Mouse (Mus musculus) kidney, adult 8-10 months (tissue): ENCODE data around the gene Homer1.

Source experiments
- DNase-seq, 2 experiments: peaks; one replicate each; pipeline ENCODE4 v3.0.0; 2022

Gene Homer1

GRCm38 (mm10) chr13:93340555-93341278 is 41.3 kb downstream of the Homer1 start:
- DNase-seq = peak in 1 of 2 experiments; percentile 1

- DNase-seq = peak; percentile 46 to 55
These were observed 43.2 kb downstream of the Homer1 start for GRCm38 (mm10) chr13:93342641-93343040.

- DNase-seq = no peak
These were observed 45.0 kb downstream of the Homer1 start for GRCm38 (mm10) chr13:93344395-93344794.

- DNase-seq = no peak
These were observed 46.4 kb downstream of the Homer1 start for GRCm38 (mm10) chr13:93345854-93346253.

- DNase-seq = no peak
These were observed 52.6 kb downstream of the Homer1 start for GRCm38 (mm10) chr13:93352030-93352429.

- DNase-seq = no peak
These were observed 55.2 kb downstream of the Homer1 start for GRCm38 (mm10) chr13:93354420-93355278.

GRCm38 (mm10) chr13:93355279-93355587 is 55.8 kb downstream of the Homer1 start:
- DNase-seq = no peak

- no peak for DNase-seq
These were observed 59.1 kb downstream of the Homer1 start for GRCm38 (mm10) chr13:93358522-93358921.

- no peak for DNase-seq
These were observed 68.1 kb downstream of the Homer1 start for GRCm38 (mm10) chr13:93367555-93367954.

GRCm38 (mm10) chr13:93368812-93369584 is 69.6 kb downstream of the Homer1 start:
- no peak for DNase-seq

- no peak for DNase-seq
These were observed 75.0 kb downstream of the Homer1 start for GRCm38 (mm10) chr13:93374457-93374856.

GRCm38 (mm10) chr13:93378493-93378892 is 79.1 kb downstream of the Homer1 start:
- DNase-seq = no peak

GRCm38 (mm10) chr13:93380399-93381063 is 81.1 kb downstream of the Homer1 start:
- no peak for DNase-seq

GRCm38 (mm10) chr13:93381301-93381700 is 81.9 kb downstream of the Homer1 start:
- no peak for DNase-seq

GRCm38 (mm10) chr13:93383092-93383491 is 83.7 kb downstream of the Homer1 start:
- no peak for DNase-seq

GRCm38 (mm10) chr13:93383620-93384019 is 84.2 kb downstream of the Homer1 start:
- no peak for DNase-seq

GRCm38 (mm10) chr13:93384481-93384880 is 85.0 kb downstream of the Homer1 start:
- no peak for DNase-seq

- no peak for DNase-seq
These were observed 85.7 kb downstream of the Homer1 start for GRCm38 (mm10) chr13:93385147-93385546.

- DNase-seq = no peak
These were observed 88.0 kb downstream of the Homer1 start for GRCm38 (mm10) chr13:93387440-93387839.

- DNase-seq = no peak
These were observed 89.3 kb downstream of the Homer1 start for GRCm38 (mm10) chr13:93388594-93389241.

- no peak for DNase-seq
These were observed 89.8 kb downstream of the Homer1 start for GRCm38 (mm10) chr13:93389242-93389625.

GRCm38 (mm10) chr13:93399710-93400216 is 100.3 kb downstream of the Homer1 start:
- DNase-seq = no peak
